Mouse (Mus musculus): ENCODE data around the gene Arl9. TPM values are rescaled to one million over a fixed set of nuclear protein-coding genes. Genes with fewer than 3 reads are reported as not detected.

Arl9 gene
- total RNA-seq, 1 experiment, result not detected

DNA sequence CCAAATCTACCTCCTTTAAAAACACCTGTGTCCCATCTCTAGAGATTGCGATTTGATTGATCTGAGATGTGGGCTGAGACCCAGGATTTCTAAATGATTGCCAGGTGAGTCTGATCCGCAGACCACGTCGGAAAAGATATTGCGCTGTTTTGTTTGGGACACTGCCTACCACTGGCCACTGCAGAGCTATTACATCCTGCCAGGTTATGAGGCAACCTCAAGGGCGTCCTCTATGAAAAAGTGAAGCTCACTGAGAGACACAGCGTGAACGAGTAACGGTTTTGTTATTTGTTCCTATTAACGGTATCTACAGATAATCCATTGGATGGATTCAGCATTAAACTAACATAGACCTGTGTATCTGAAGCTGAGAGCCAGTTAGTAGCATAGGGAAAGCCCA is 34.6 kb downstream of the Arl9 start:
- in situ Hi-C loops (cut with MboI; ENCODE audit: low sequenced_read_pairs in 2 of 2, unreplicated experiment in 2 of 2), result no loop called here
- no peak for DNase-seq (ENCODE audit: low read depth, low spot score)
- H3K4me3 ChIP-seq (ENCODE audit: insufficient read depth in 1 of 2, low read depth in 1 of 2, low read length in 2 of 2, poor library complexity in 1 of 2, severe bottlenecking in 1 of 2), result no peak overlapping the region
- H3K9ac ChIP-seq (ENCODE audit: insufficient read depth, low read depth, low read length, poor library complexity, severe bottlenecking), result no peak overlapping the region
- H3K4me1 ChIP-seq (ENCODE audit: control insufficient read depth in 2 of 2, insufficient read depth in 2 of 2, low read length in 2 of 2, poor library complexity in 1 of 2), result no peaks in the 10 kb centered on the region
- no peak overlapping the region for H3K27ac ChIP-seq (ENCODE audit: insufficient read depth, low read depth, low read length, poor library complexity, severe bottlenecking)
- no peaks in the 10 kb centered on the region for H3K9me3 ChIP-seq (ENCODE audit: control insufficient read depth, insufficient read depth, low read depth, low read length)
- no peaks in the 10 kb centered on the region for H3K36me3 ChIP-seq (ENCODE audit: control insufficient read depth, insufficient read depth, low read length, poor library complexity, severe bottlenecking)
- no peak for TF ChIP-seq ZNF384 (IDR thresholded peaks at IDR 0.05; ENCODE audit: low read depth, low read length)
- no peak for TF ChIP-seq ZC3H11A (IDR thresholded peaks at IDR 0.05; ENCODE audit: borderline replicate concordance, low read depth, low read length)
- TF ChIP-seq MAFK (IDR thresholded peaks at IDR 0.05; ENCODE audit: insufficient read depth, low read depth, low read length), result no peak
- no peak for TF ChIP-seq CHD2 (IDR thresholded peaks at IDR 0.05; ENCODE audit: low read depth, low read length)
- no peak for TF ChIP-seq HCFC1 (IDR thresholded peaks at IDR 0.05; ENCODE audit: borderline replicate concordance, insufficient read depth, low read length)

DNA sequence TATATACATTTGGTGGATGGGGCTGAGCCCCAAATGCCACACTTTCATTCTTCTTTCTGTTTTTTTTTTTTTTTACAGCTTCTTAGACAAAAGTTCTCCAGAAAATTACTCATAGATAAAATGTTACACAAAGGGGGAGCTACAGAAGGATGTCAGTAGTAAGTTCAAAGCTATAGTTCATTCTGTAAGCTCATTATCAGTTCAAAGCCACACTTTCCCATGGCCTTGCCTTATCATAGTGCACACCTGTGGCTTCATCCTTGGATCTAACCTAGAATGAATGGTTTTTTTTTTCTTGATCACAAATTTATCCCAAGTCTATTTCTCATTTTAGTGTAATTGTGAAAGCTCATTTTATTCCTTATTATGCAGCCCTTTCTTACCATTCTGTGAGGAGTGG is 35.5 kb downstream of the Arl9 start:
- H3K9ac ChIP-seq (ENCODE audit: insufficient read depth, low read depth, low read length, poor library complexity, severe bottlenecking), result no peak overlapping the region
- H3K4me3 ChIP-seq (ENCODE audit: insufficient read depth in 1 of 2, low read depth in 1 of 2, low read length in 2 of 2, poor library complexity in 1 of 2, severe bottlenecking in 1 of 2), result no peak overlapping the region
- no peaks in the 10 kb centered on the region for H3K4me1 ChIP-seq (ENCODE audit: control insufficient read depth in 2 of 2, insufficient read depth in 2 of 2, low read length in 2 of 2, poor library complexity in 1 of 2)
- no peak for TF ChIP-seq CHD2 (IDR thresholded peaks at IDR 0.05; ENCODE audit: low read depth, low read length)
- no peak for TF ChIP-seq ZC3H11A (IDR thresholded peaks at IDR 0.05; ENCODE audit: borderline replicate concordance, low read depth, low read length)
- no peak for TF ChIP-seq MAFK (IDR thresholded peaks at IDR 0.05; ENCODE audit: insufficient read depth, low read depth, low read length)
- TF ChIP-seq ZNF384 (IDR thresholded peaks at IDR 0.05; ENCODE audit: low read depth, low read length), result no peak
- no peak for TF ChIP-seq HCFC1 (IDR thresholded peaks at IDR 0.05; ENCODE audit: borderline replicate concordance, insufficient read depth, low read length)
- DNase-seq (ENCODE audit: low read depth, low spot score), result no peak
- H3K27ac ChIP-seq (ENCODE audit: insufficient read depth, low read depth, low read length, poor library complexity, severe bottlenecking), result no peak overlapping the region
- in situ Hi-C loops (cut with MboI; ENCODE audit: low sequenced_read_pairs in 2 of 2, unreplicated experiment in 2 of 2), result no loop called here
- no peaks in the 10 kb centered on the region for H3K36me3 ChIP-seq (ENCODE audit: control insufficient read depth, insufficient read depth, low read length, poor library complexity, severe bottlenecking)
- no peaks in the 10 kb centered on the region for H3K9me3 ChIP-seq (ENCODE audit: control insufficient read depth, insufficient read depth, low read depth, low read length)

DNA sequence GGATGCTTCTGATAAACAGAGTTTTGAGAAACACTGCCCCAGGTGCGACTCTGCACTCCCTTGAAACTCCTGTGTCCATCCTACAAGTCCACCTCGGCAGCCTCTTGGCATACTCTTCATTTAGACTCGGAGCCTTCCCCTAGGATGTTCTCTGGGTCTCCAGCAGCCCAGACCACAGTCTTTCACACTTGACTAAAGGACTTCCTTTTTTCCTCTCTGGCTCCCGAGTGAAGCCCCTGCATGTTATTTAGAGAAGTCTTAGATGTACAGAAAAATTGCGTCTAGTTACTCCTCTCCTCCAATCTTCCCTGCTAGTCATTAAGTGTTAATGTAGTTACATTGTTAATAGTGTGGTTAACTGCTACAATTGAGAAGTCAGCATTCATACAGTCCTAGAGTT is 40.5 kb downstream of the Arl9 start:
- Histone ChIP-seq H3K27ac (ENCODE audit: insufficient read depth, low read depth, low read length, poor library complexity, severe bottlenecking) (no peak overlapping the region), H3K4me3 (ENCODE audit: insufficient read depth in 1 of 2, low read depth in 1 of 2, low read length in 2 of 2, poor library complexity in 1 of 2, severe bottlenecking in 1 of 2) (no peak overlapping the region), H3K9ac (ENCODE audit: insufficient read depth, low read depth, low read length, poor library complexity, severe bottlenecking) (no peak overlapping the region), H3K9me3 (ENCODE audit: control insufficient read depth, insufficient read depth, low read depth, low read length) (no peaks in the 10 kb centered on the region), H3K4me1 (ENCODE audit: control insufficient read depth in 2 of 2, insufficient read depth in 2 of 2, low read length in 2 of 2, poor library complexity in 1 of 2) (peaks cover 0 to 2% of the 10 kb centered on the region in 2 experiments; a peak in 1 of 4 replicates), H3K36me3 (ENCODE audit: control insufficient read depth, insufficient read depth, low read length, poor library complexity, severe bottlenecking) (no peaks in the 10 kb centered on the region)
- no peak for TF ChIP-seq CHD2 (IDR thresholded peaks at IDR 0.05; ENCODE audit: low read depth, low read length)
- TF ChIP-seq ZC3H11A (IDR thresholded peaks at IDR 0.05; ENCODE audit: borderline replicate concordance, low read depth, low read length), result no peak
- no peak for TF ChIP-seq HCFC1 (IDR thresholded peaks at IDR 0.05; ENCODE audit: borderline replicate concordance, insufficient read depth, low read length)
- no peak for TF ChIP-seq MAFK (IDR thresholded peaks at IDR 0.05; ENCODE audit: insufficient read depth, low read depth, low read length)
- no peak for TF ChIP-seq ZNF384 (IDR thresholded peaks at IDR 0.05; ENCODE audit: low read depth, low read length)
- no peak for DNase-seq (ENCODE audit: low read depth, low spot score)
- in situ Hi-C loops (cut with MboI; ENCODE audit: low sequenced_read_pairs in 2 of 2, unreplicated experiment in 2 of 2), result no loop called here

DNA sequence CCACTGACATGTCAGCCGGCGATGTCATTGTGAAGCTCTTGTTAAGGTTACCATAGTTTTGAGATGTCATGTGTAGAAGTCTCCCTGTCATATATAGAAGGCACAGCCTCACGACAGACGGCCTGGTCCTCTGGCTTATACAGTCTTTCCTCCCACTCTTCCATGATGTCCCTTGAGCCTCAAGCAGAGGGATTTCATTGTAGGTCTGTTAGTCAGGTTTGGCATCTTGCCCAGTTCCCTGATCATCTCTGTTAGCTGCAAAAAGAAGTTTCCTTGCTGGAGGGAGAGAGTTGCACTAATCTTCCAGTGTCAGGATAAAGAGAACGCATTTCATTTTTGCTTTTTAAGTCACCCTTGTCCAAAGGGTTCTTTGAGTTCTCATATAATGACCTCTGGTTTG is 48.8 kb downstream of the Arl9 start:
- Histone ChIP-seq H3K4me1 (ENCODE audit: control insufficient read depth in 2 of 2, insufficient read depth in 2 of 2, low read length in 2 of 2, poor library complexity in 1 of 2) (peaks cover 0 to under 1% of the 10 kb centered on the region in 2 experiments; a peak in 1 of 4 replicates), H3K36me3 (ENCODE audit: control insufficient read depth, insufficient read depth, low read length, poor library complexity, severe bottlenecking) (no peaks in the 10 kb centered on the region), H3K4me3 (ENCODE audit: insufficient read depth in 1 of 2, low read depth in 1 of 2, low read length in 2 of 2, poor library complexity in 1 of 2, severe bottlenecking in 1 of 2) (no peak overlapping the region), H3K9ac (ENCODE audit: insufficient read depth, low read depth, low read length, poor library complexity, severe bottlenecking) (no peak overlapping the region), H3K9me3 (ENCODE audit: control insufficient read depth, insufficient read depth, low read depth, low read length) (no peaks in the 10 kb centered on the region), H3K27ac (ENCODE audit: insufficient read depth, low read depth, low read length, poor library complexity, severe bottlenecking) (no peak overlapping the region)
- no peak for TF ChIP-seq HCFC1 (IDR thresholded peaks at IDR 0.05; ENCODE audit: borderline replicate concordance, insufficient read depth, low read length)
- TF ChIP-seq ZC3H11A (IDR thresholded peaks at IDR 0.05; ENCODE audit: borderline replicate concordance, low read depth, low read length), result no peak
- no peak for TF ChIP-seq CHD2 (IDR thresholded peaks at IDR 0.05; ENCODE audit: low read depth, low read length)
- no peak for TF ChIP-seq MAFK (IDR thresholded peaks at IDR 0.05; ENCODE audit: insufficient read depth, low read depth, low read length)
- TF ChIP-seq ZNF384 (IDR thresholded peaks at IDR 0.05; ENCODE audit: low read depth, low read length), result no peak
- in situ Hi-C loops (cut with MboI; ENCODE audit: low sequenced_read_pairs in 2 of 2, unreplicated experiment in 2 of 2), result no loop called here
- DNase-seq (ENCODE audit: low read depth, low spot score), result no peak
